Mouse (Mus musculus) heart, embryonic 11.5 days (tissue): ENCODE data around the gene Hbp1. TPM values are rescaled to one million over a fixed set of nuclear protein-coding genes. Genes with fewer than 3 reads are reported as not detected.
A peak's percentile ranks its signal among the peaks of the same experiment; 100 is the strongest.

ENCODE experiments used
- ATAC-seq: fragments of 200-750 bp; cut with Nextera tagmentation; replicated peaks from 2 replicates; pipeline ENCODE4 v1.8.0; 2017; ENCODE audit warnings: moderate library complexity; ENCODE audit not compliant: insufficient number of reproducible peaks, low FRiP score, low TSS enrichment
- H3K27ac ChIP-seq: fragments of 300-500 bp; sonication (generic); 2 replicates; pipeline ENCODE4 v1.5.1; 2014; ENCODE audit warnings: mild to moderate bottlenecking, low read depth, low read length
- H3K27me3 ChIP-seq: fragments of 300-500 bp; sonication (generic); 2 replicates; pipeline ENCODE4 v1.6.1; 2014; ENCODE audit warnings: mild to moderate bottlenecking, low read length, mixed read lengths; ENCODE audit not compliant: control insufficient read depth, insufficient read depth
- H3K36me3 ChIP-seq: fragments of 300-500 bp; sonication (generic); 2 replicates; pipeline ENCODE4 v1.6.1; 2014; ENCODE audit warnings: mild to moderate bottlenecking, low read length, moderate library complexity, mixed read lengths; ENCODE audit not compliant: control insufficient read depth, insufficient read depth
- H3K4me1 ChIP-seq: fragments of 300-500 bp; sonication (generic); 2 replicates; pipeline ENCODE4 v1.6.1; 2014; ENCODE audit warnings: low read length; ENCODE audit not compliant: control insufficient read depth, insufficient read depth
- H3K4me2 ChIP-seq: fragments of 300-500 bp; sonication (generic); 2 replicates; pipeline ENCODE4 v1.6.1; 2014; ENCODE audit warnings: mild to moderate bottlenecking, moderate library complexity
- H3K4me3 ChIP-seq: fragments of 300-500 bp; sonication (generic); 2 replicates; pipeline ENCODE4 v1.5.1; 2014; ENCODE audit warnings: low read depth, low read length
- H3K9ac ChIP-seq: fragments of 300-500 bp; sonication (generic); 2 replicates; pipeline ENCODE4 v1.6.1; 2014; ENCODE audit warnings: mild to moderate bottlenecking, low read depth, low read length, moderate library complexity
- H3K9me3 ChIP-seq: fragments of 300-500 bp; sonication (generic); replicated peaks from 2 replicates; pipeline ENCODE4 v1.6.1; 2016; ENCODE audit warnings: low read length; ENCODE audit not compliant: control insufficient read depth
- WGBS: fragments of 180-500 bp; shearing (Covaris S2); extraction: QIAGEN DNeasy Blood & Tissue Kit; methylation state at CpG from one replicate; pipeline ENCODE4 v1.1.7; 2014; ENCODE audit not compliant: insufficient replicate concordance; 5-methylcytosine and 5-hydroxymethylcytosine counted together
- polyA plus RNA-seq: library from polyadenylated mRNA; unstranded; fragments of >200 nt; fragmentation: Nextera tagmentation; extraction: Ambion mirVana; gene quantifications from 2 replicates; pipeline ENCODE4 v1.2.1, GENCODE M21; 2014

The Hbp1 gene
- polyA plus RNA-seq, 1 experiment from 2014 or later: 85.3 TPM

DNA sequence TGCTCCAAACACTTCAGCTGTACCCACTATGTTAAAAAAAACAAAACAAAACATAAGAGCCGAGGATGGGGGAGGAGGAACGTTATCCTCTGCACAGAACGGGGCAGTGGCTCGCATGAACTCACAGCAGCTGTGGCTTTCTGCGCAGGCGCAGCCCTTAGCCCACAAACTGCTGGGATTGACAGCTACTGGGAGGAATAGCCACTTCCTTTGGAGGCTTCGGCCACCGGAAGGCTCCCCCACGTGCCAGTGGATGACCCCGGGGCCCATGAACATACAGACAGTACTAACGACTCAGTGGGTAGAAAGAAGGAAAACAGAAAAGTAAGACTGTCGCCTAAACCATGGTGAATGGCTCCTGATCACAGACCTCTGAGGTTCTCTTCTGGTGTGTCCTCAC lies 34.3 kb upstream of the Hbp1 start:
- no peak overlapping the region for H3K9ac ChIP-seq
- peaks cover 6% of the 10 kb centered on the region; the same call in 1 of the 2 replicates for H3K4me1 ChIP-seq
- no peak for ATAC-seq
- WGBS: 58% methylated on average over 12 of the region's 12 CpGs
- no peak overlapping the region for H3K27ac ChIP-seq
- no peaks in the 10 kb centered on the region for H3K9me3 ChIP-seq
- H3K4me2 ChIP-seq: no peak overlapping the region
- H3K27me3 ChIP-seq: no peaks in the 10 kb centered on the region
- H3K36me3 ChIP-seq: no peaks in the 10 kb centered on the region
- H3K4me3 ChIP-seq: no peak overlapping the region

DNA sequence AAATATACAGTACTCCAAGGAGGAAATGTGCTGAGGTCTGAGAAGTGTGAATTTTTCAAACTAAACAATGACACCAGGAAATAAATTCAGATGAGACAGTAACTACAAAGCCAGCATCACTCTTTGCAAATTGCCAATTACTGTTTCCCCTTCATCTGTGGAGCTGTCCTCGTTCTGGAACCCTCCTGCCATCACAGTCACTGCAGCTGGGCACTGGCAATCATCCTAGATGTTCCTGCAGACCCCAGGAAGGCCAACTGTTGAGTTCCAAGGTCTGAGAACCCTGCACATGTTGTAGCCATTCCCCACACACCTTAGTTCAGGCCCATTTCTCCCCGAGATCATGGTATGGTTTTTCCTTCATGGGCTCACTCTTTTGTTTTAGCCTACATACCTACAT lies 33.9 kb upstream of the Hbp1 start:
- Histone ChIP-seq H3K27me3 (no peaks in the 10 kb centered on the region), H3K4me1 (peaks cover 6% of the 10 kb centered on the region; the same call in 1 of the 2 replicates), H3K4me3 (no peak overlapping the region), H3K36me3 (no peaks in the 10 kb centered on the region), H3K27ac (no peak overlapping the region), H3K4me2 (no peak overlapping the region), H3K9ac (no peak overlapping the region), H3K9me3 (no peaks in the 10 kb centered on the region)
- WGBS: 59% methylated on average over 2 of the region's 2 CpGs
- ATAC-seq: no peak

DNA sequence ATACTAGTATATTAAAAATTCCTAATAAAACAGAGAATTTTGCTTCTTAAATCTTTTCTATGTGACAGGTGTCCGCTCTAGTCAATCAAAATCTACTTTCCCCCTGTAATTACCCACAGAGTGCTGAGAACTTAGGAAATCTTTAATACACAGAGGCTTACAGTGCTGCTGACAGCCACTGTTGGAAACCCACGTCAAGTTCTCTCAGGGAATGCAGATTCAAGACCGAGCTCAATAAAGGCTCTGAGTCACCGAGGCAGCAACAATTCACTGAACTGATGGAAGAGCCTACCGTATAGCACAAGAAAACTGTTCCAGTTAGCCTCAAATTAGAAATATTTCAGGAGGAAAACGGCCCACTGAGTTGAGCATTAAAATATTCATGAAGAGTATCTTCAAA lies 33.4 kb upstream of the Hbp1 start:
- Histone ChIP-seq H3K4me2 (no peak overlapping the region), H3K27me3 (no peaks in the 10 kb centered on the region), H3K9ac (no peak overlapping the region), H3K4me3 (no peak overlapping the region), H3K4me1 (peaks cover 6% of the 10 kb centered on the region; the same call in 1 of the 2 replicates), H3K27ac (no peak overlapping the region), H3K36me3 (no peaks in the 10 kb centered on the region), H3K9me3 (no peaks in the 10 kb centered on the region)
- WGBS: 75% methylated on average over 6 of the region's 6 CpGs
- ATAC-seq: no peak

DNA sequence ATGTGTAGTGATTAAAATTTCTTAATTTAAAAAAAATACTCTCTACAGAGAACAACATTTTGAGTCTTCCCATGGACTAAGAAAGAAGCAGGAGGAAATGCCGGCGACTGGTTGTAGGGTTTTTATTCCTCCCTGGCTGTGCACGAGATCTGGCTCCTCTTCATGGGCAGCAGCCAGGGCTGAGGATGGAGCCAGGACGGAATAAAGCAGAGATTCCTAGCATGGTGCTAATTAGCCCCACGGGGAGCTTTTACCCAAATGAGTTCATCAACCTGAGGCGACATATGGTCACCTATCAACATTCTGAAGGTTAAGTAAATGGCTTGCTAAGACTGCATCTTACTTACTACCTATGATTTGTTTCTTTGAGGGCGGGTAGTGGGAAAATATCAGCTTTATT lies 32.9 kb upstream of the Hbp1 start:
- 56% methylated on average over 7 of the region's 7 CpGs for WGBS
- no peak overlapping the region for H3K27ac ChIP-seq
- no peak for ATAC-seq
- peaks cover 6% of the 10 kb centered on the region; the same call in 1 of the 2 replicates for H3K4me1 ChIP-seq
- no peaks in the 10 kb centered on the region for H3K27me3 ChIP-seq
- H3K4me3 ChIP-seq: no peak overlapping the region
- no peaks in the 10 kb centered on the region for H3K9me3 ChIP-seq
- no peaks in the 10 kb centered on the region for H3K36me3 ChIP-seq
- H3K9ac ChIP-seq: no peak overlapping the region
- no peak overlapping the region for H3K4me2 ChIP-seq

DNA sequence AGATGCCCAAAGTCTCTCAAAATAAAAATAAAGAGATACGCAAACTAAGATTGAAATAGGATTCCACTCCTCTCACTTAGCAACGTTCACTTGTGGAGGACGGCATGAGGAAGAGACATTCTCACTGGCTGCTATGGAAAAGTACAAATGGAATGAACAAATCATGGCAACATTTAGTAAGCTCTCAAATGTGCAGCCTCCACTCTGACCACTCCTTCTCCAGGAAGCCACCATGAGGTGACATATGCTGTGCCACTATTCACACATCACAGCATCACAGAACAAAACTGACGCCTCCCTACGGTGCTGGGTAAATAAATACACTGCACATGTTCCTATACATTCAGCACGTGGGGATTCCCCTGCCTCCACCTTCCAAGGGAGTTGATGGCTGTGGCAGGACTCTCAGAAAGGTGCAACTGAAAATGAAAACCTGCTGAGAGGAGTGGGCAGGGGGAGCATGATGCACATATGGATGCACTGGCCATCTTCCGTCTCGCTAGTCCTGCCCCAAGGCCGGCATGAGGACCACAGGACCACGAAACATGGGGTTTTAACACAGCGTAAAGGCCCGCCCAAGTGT lies 27.4 kb upstream of the Hbp1 start:
- H3K9me3 ChIP-seq: no peaks in the 10 kb centered on the region
- no peaks in the 10 kb centered on the region for H3K4me1 ChIP-seq
- 75% methylated on average over 12 of the region's 12 CpGs for WGBS
- no peak overlapping the region for H3K4me2 ChIP-seq
- no peak for ATAC-seq
- H3K27ac ChIP-seq: no peak overlapping the region
- no peaks in the 10 kb centered on the region for H3K27me3 ChIP-seq
- no peaks in the 10 kb centered on the region for H3K36me3 ChIP-seq
- no peak overlapping the region for H3K4me3 ChIP-seq
- 0 out of 2 replicates have a peak overlapping the region, but pooled peaks have one; percentile 5 for H3K9ac ChIP-seq

DNA sequence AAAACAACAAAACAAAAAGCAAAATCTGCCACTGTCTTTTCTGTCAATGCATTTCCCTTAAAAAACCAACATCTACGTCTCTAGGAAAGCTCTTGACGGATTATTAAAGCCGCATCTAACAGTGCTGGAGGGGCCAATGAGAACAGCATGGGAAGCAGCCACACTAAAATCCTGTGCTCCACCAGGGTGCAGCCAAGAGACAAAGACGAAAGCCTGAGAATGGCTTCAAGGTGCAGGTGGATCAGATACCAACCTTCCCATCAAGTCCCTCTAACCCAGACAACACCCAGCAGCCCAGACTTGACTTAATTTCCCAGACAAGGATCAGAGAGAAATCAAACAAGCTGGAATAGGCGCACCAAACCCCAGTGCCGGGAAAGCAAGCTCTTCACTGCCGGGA lies 26.2 kb upstream of the Hbp1 start:
- ATAC-seq: no peak
- H3K9me3 ChIP-seq: no peaks in the 10 kb centered on the region
- no peaks in the 10 kb centered on the region for H3K4me1 ChIP-seq
- H3K36me3 ChIP-seq: no peaks in the 10 kb centered on the region
- no peak overlapping the region for H3K4me2 ChIP-seq
- no peaks in the 10 kb centered on the region for H3K27me3 ChIP-seq
- 52% methylated on average over 7 of the region's 7 CpGs for whole genome bisulfite sequencing
- H3K4me3 ChIP-seq: no peak overlapping the region
- no peak overlapping the region for H3K27ac ChIP-seq
- no peak overlapping the region for H3K9ac ChIP-seq

DNA sequence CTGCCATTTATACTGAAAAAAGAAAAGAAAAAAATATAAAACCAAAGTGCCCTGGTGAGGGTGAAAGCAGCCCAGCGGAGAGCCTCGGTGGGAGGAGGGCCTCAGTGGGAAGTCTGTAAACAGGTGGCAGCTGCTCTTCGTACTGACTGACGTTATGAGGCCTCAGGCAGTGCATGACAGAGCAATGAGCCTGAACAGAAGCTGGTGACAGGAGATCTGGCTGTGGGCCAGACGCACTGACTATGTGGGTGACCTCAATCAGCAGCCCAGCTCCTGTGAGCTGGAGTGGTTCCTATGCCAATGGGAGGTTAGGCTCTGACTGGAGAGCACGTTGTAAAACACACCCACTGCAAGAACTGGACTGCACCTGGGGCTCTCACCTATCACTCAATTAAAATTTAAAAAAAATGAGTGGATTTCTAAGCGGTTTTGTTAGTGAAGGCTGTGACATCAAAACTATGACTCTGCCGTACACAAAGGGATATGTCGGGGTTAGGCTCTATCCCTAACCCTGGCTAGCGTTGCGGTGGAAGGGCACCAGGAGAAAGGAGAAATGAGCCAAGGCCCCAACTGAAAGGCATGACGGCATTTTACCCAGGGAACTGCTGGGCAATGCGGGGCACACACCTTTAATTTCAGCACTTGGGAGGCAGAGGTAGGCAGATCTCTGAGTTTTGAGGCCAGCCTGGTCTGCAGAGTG lies 23.3 kb upstream of the Hbp1 start:
- Histone ChIP-seq H3K9me3 (no peaks in the 10 kb centered on the region), H3K4me2 (no peak overlapping the region), H3K4me1 (no peaks in the 10 kb centered on the region), H3K36me3 (no peaks in the 10 kb centered on the region), H3K27me3 (no peaks in the 10 kb centered on the region), H3K4me3 (no peak overlapping the region), H3K9ac (no peak overlapping the region), H3K27ac (no peak overlapping the region)
- ATAC-seq: peak; percentile 92
- 52% methylated on average over 13 of the region's 13 CpGs for WGBS

DNA sequence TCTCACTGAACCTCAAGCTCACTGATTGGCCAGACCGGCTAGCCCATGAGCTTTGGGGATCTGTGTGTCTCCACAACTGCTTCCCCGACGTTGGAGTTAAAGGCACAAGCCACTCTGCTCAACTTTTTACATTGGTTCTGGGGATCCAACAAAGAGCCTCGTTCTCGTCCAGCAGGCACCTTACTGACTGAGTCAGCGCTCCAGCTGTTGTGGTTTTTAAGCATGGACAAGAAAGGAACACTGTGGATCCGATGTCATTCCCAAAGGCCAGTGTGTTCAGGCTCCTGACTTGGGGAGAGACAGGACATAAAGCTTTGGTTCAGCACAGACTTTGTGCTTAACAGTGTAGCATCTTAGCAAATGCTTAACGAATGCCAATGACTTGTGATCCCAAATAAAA lies 21.2 kb upstream of the Hbp1 start:
- no peaks in the 10 kb centered on the region for H3K36me3 ChIP-seq
- no peak overlapping the region for H3K4me3 ChIP-seq
- H3K9me3 ChIP-seq: no peaks in the 10 kb centered on the region
- no peak overlapping the region for H3K4me2 ChIP-seq
- no peak for ATAC-seq
- H3K9ac ChIP-seq: no peak overlapping the region
- H3K27ac ChIP-seq: no peak overlapping the region
- H3K27me3 ChIP-seq: no peaks in the 10 kb centered on the region
- 89% methylated on average over 8 of the region's 8 CpGs for WGBS
- no peaks in the 10 kb centered on the region for H3K4me1 ChIP-seq

DNA sequence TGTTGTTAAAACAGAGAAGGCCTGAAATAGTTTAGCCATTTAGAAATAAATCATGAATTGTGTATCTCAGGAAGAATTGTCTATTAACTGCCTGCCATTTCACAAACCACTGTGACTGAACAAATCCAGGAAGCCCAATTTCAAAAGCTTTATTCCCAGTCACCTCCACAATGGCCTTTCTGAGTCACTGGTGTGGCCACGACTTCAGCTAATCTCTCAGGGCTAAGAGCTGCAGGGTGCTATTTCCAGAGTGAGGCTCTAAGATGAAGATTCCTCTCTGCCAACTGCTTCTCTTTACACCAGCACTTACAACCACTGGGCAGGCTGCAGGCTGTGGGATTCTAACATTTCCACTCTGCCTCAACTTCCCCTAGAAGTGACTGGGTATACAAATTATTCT lies 18.8 kb upstream of the Hbp1 start:
- ATAC-seq: no peak
- Histone ChIP-seq H3K27me3 (no peaks in the 10 kb centered on the region), H3K4me1 (no peaks in the 10 kb centered on the region), H3K9ac (no peak overlapping the region), H3K4me2 (no peak overlapping the region), H3K36me3 (no peaks in the 10 kb centered on the region), H3K9me3 (no peaks in the 10 kb centered on the region), H3K4me3 (no peak overlapping the region), H3K27ac (no peak overlapping the region)
- 14% methylated on average over 1 of the region's 1 CpGs for WGBS
